Mouse (Mus musculus): ENCODE results near the gene Ugt2a1. TPM values are rescaled to one million over a fixed set of nuclear protein-coding genes. Genes with fewer than 3 reads are reported as not detected.
"Not testable (repeated sequence)": the region's sequence is repeated elsewhere in the genome, so short reads cannot be mapped to it uniquely, and the experiment has no call there.

Gene Ugt2a1
- polyA plus RNA-seq, 1 experiment from 2014 or later: not detected

DNA sequence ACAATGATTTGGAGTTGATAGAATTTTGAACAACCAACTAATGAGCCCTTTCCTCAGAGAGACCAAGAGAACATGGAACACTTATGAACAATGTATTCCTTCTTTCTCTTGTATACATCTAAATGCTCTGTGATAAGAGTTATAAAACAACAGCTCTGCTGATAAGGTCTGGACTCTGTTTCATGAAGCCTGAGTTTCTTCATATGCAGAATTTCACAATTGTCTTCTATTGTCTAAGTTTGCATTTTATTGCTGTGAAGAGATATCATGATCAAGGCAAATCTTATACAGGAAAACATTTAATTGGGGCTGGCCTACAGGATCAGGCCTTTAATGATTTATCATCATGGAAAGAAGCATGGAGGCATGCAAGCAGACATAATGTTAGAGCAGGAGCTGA lies 33.0 kb downstream of the Ugt2a1 start:
- ATAC-seq (ENCODE audit: low FRiP score, low read depth): no peak
- Histone ChIP-seq H3K36me3 (no peaks in the 10 kb centered on the region), H3K4me3 (no peak overlapping the region), H3K9me3 (no peaks in the 10 kb centered on the region), H3K27ac (replicated peaks) (no peak overlapping the region), H3K4me2 (no peak overlapping the region), H3K9ac (no peak overlapping the region), H3K4me1 (replicated peaks) (no peaks in the 10 kb centered on the region), H3K27me3 (no peaks in the 10 kb centered on the region)

GRCm38 (mm10) chr5:87456216-87456850 lies 34.3 kb downstream of the Ugt2a1 start:
- Histone ChIP-seq H3K9me3 (no peaks in the 10 kb centered on the region), H3K36me3 (no peaks in the 10 kb centered on the region), H3K4me2 (no peak overlapping the region), H3K4me1 (replicated peaks) (no peaks in the 10 kb centered on the region), H3K27me3 (no peaks in the 10 kb centered on the region), H3K27ac (replicated peaks) (no peak overlapping the region), H3K9ac (no peak overlapping the region), H3K4me3 (no peak overlapping the region)
- 92% methylated on average over 3 of the region's 3 CpGs for WGBS
- ATAC-seq (ENCODE audit: low FRiP score, low read depth): no peak

DNA sequence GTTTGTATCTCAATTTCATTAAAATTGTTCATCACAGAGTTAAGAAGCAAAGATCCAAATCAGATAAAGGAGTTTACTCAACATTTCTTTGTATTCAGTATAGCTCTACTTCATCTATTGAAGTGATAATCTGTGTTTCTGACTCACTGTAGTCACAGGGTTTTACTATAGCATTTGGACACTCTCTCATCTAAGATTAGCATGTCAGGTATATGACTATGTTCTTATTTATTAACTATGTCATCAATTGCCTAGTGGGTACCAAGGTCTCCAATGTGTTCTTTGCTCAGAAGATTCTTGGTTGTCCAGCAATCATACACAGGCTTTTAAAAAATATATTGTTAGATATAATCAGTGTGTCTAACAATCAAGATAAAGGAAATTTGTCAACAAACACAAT lies 35.2 kb downstream of the Ugt2a1 start:
- Histone ChIP-seq H3K36me3 (no peaks in the 10 kb centered on the region), H3K4me2 (no peak overlapping the region), H3K4me3 (no peak overlapping the region), H3K9me3 (no peaks in the 10 kb centered on the region), H3K9ac (no peak overlapping the region), H3K27me3 (no peaks in the 10 kb centered on the region), H3K4me1 (replicated peaks) (no peaks in the 10 kb centered on the region), H3K27ac (replicated peaks) (no peak overlapping the region)
- ATAC-seq (ENCODE audit: low FRiP score, low read depth): no peak

- H3K9ac ChIP-seq; H3K36me3 ChIP-seq; ATAC-seq (ENCODE audit: low FRiP score, low read depth); H3K27me3 ChIP-seq; H3K4me1 ChIP-seq (replicated peaks); H3K4me2 ChIP-seq; H3K27ac ChIP-seq (replicated peaks); H3K4me3 ChIP-seq; H3K9me3 ChIP-seq: not testable (repeated sequence)
- WGBS: 70% methylated on average over 5 of the region's 5 CpGs
Observed at GRCm38 (mm10) chr5:87452514-87452913, 38.2 kb downstream of the Ugt2a1 start.

DNA sequence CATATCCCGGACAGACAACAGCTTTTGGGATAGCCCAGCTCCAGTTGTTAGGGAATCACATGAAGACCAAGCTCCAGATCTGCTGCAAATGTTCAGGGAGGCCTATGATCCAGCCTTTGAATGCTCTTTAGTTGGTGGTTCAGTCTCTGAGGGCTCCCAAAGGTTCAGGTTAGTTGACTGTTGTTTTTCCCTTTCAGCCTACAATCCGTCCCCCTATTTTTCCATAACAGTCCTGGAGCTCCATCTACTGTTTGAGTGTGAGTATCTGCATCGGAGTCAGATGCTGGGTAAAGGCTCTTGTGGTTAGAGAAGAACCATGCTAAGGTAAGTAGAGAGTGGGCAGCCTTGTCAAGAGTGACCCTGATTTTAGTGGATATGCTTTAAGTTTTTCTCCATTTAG lies 54.4 kb downstream of the Ugt2a1 start:
- Histone ChIP-seq H3K27ac (replicated peaks) (no peak overlapping the region), H3K4me2 (no peak overlapping the region), H3K27me3 (no peaks in the 10 kb centered on the region), H3K36me3 (no peaks in the 10 kb centered on the region), H3K9ac (no peak overlapping the region), H3K9me3 (no peaks in the 10 kb centered on the region), H3K4me1 (replicated peaks) (no peaks in the 10 kb centered on the region), H3K4me3 (no peak overlapping the region)
- no peak for ATAC-seq (ENCODE audit: low FRiP score, low read depth)
- WGBS: 48% methylated on average over 3 of the region's 3 CpGs

- Histone ChIP-seq H3K4me1 (replicated peaks) (no peaks in the 10 kb centered on the region), H3K36me3 (no peaks in the 10 kb centered on the region), H3K27me3 (no peaks in the 10 kb centered on the region), H3K9me3 (no peaks in the 10 kb centered on the region), H3K4me3 (no peak overlapping the region), H3K27ac (replicated peaks) (no peak overlapping the region), H3K4me2 (no peak overlapping the region), H3K9ac (no peak overlapping the region)
- WGBS: 92% methylated on average over 3 of the region's 3 CpGs
- ATAC-seq (ENCODE audit: low FRiP score, low read depth): no peak
Observed at GRCm38 (mm10) chr5:87425676-87426075, 65.0 kb downstream of the Ugt2a1 start.

GRCm38 (mm10) chr5:87424041-87424440 lies 66.6 kb downstream of the Ugt2a1 start, which contains the start of gene Ugt2b38:
Ugt2b38 (minus strand) TSS chr5:87424203.
- H3K4me1 ChIP-seq (replicated peaks); ATAC-seq (ENCODE audit: low FRiP score, low read depth); H3K9ac ChIP-seq; H3K27me3 ChIP-seq; H3K4me3 ChIP-seq; H3K9me3 ChIP-seq; H3K27ac ChIP-seq (replicated peaks); H3K4me2 ChIP-seq; H3K36me3 ChIP-seq: not testable (repeated sequence)
- WGBS: 92% methylated on average over 1 of the region's 2 CpGs

Other genes with a start within 250 kb of the Ugt2a1 start
- not detected in 2 replicates for gene Ugt2b37, start 236.1 kb downstream of the Ugt2a1 start, polyA plus RNA-seq (2015; fragmentation: Nextera tagmentation; extraction: Ambion mirVana)
- gene Ugt2a3, start 153.7 kb downstream of the Ugt2a1 start, polyA plus RNA-seq (2015; fragmentation: Nextera tagmentation; extraction: Ambion mirVana): not detected in 2 replicates
- gene Ugt2b38, start 66.7 kb downstream of the Ugt2a1 start, polyA plus RNA-seq (2015; fragmentation: Nextera tagmentation; extraction: Ambion mirVana): not detected in 2 replicates
- gene Ugt2a2, start 8.6 kb downstream of the Ugt2a1 start, polyA plus RNA-seq (2015; fragmentation: Nextera tagmentation; extraction: Ambion mirVana): not detected in 2 replicates
- not detected in 2 replicates for gene Gm43638, start 4.1 kb downstream of the Ugt2a1 start, polyA plus RNA-seq (2015; fragmentation: Nextera tagmentation; extraction: Ambion mirVana)
- not detected in 2 replicates for gene Sult1b1, start 47.3 kb upstream of the Ugt2a1 start, polyA plus RNA-seq (2015; fragmentation: Nextera tagmentation; extraction: Ambion mirVana)
- gene Sult1d1, start 78.2 kb upstream of the Ugt2a1 start, polyA plus RNA-seq (2015; fragmentation: Nextera tagmentation; extraction: Ambion mirVana): not detected in 2 replicates
- not detected in 2 replicates for gene Sult1e1, start 100.7 kb upstream of the Ugt2a1 start, polyA plus RNA-seq (2015; fragmentation: Nextera tagmentation; extraction: Ambion mirVana)
- gene Csn1s1, start 175.3 kb upstream of the Ugt2a1 start, polyA plus RNA-seq (2015; fragmentation: Nextera tagmentation; extraction: Ambion mirVana): not detected in 2 replicates
- gene Csn2, start 208.8 kb upstream of the Ugt2a1 start, polyA plus RNA-seq (2015; fragmentation: Nextera tagmentation; extraction: Ambion mirVana): not detected in 2 replicates